Mouse (Mus musculus): Measurements from ENCODE around the gene Fam13c. TPM values are rescaled to one million over a fixed set of nuclear protein-coding genes. Genes with fewer than 3 reads are reported as not detected.

The Fam13c gene
- polyA plus RNA-seq, 1 experiment = 1.1 TPM

- no peak for TF ChIP-seq CTCF (IDR thresholded peaks at IDR 0.05; ENCODE audit: control insufficient read depth, insufficient read depth, low read length)
- TF ChIP-seq POLR2A (IDR thresholded peaks at IDR 0.05; ENCODE audit: borderline replicate concordance, control insufficient read depth, low read depth, low read length) = no peak
- 57% methylated on average over 7 of the region's 7 CpGs for WGBS
- Histone ChIP-seq H3K4me1 (ENCODE audit: control insufficient read depth, insufficient read depth, low read length) (no peaks in the 10 kb centered on the region; the same call in 1 of the 2 replicates), H3K4me3 (replicated peaks; ENCODE audit: control insufficient read depth, low read depth, low read length) (no peak overlapping the region), H3K27ac (ENCODE audit: control insufficient read depth, insufficient read depth, low read depth, low read length, poor library complexity) (no peak overlapping the region)
These were observed 141.4 kb downstream of the Fam13c start for GRCm38 (mm10) chr10:70581556-70582211.

- TF ChIP-seq POLR2A (IDR thresholded peaks at IDR 0.05; ENCODE audit: borderline replicate concordance, control insufficient read depth, low read depth, low read length) (no peak), CTCF (IDR thresholded peaks at IDR 0.05; ENCODE audit: control insufficient read depth, insufficient read depth, low read length) (no peak)
- Histone ChIP-seq H3K27ac (ENCODE audit: control insufficient read depth, insufficient read depth, low read depth, low read length, poor library complexity) (no peak overlapping the region), H3K4me3 (replicated peaks; ENCODE audit: control insufficient read depth, low read depth, low read length) (no peak overlapping the region), H3K4me1 (ENCODE audit: control insufficient read depth, insufficient read depth, low read length) (no peaks in the 10 kb centered on the region; the same call in 1 of the 2 replicates)
- WGBS = 74% methylated on average over 1 of the region's 1 CpGs
These were observed 143.9 kb downstream of the Fam13c start for GRCm38 (mm10) chr10:70584171-70584570.

DNA sequence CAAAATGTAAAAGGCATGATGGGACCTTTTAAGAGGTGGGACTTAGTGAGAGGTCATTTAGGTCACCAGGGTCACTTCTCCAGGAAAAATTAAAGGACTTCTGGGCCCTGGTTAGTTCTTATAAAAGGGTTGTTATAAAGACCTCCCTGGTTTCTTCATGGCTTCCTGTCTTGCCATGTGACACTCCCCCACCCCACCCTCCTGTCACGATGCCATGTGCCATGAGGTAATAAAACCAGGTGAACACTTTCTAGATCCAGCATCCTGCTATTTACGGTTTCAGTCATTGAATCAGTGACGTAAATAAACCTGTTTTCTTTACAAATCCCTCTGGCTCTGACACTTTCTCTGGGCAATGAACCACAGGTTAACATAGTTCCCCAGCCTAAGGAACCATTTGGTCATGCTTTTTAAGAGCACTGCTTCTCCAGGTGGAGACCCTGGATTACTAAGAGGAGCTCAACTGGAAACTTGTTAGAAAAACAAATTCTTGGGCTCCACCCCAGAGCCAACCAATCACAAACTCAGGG, 146.7 kb downstream of the Fam13c start:
- 59% methylated on average over 3 of the region's 3 CpGs for whole genome bisulfite sequencing
- Histone ChIP-seq H3K4me3 (replicated peaks; ENCODE audit: control insufficient read depth, low read depth, low read length) (no peak overlapping the region), H3K4me1 (ENCODE audit: control insufficient read depth, insufficient read depth, low read length) (no peaks in the 10 kb centered on the region; the same call in 1 of the 2 replicates), H3K27ac (ENCODE audit: control insufficient read depth, insufficient read depth, low read depth, low read length, poor library complexity) (no peak overlapping the region)
- no peak for TF ChIP-seq CTCF (IDR thresholded peaks at IDR 0.05; ENCODE audit: control insufficient read depth, insufficient read depth, low read length)
- no peak for TF ChIP-seq POLR2A (IDR thresholded peaks at IDR 0.05; ENCODE audit: borderline replicate concordance, control insufficient read depth, low read depth, low read length)

- Histone ChIP-seq H3K4me1 (ENCODE audit: control insufficient read depth, insufficient read depth, low read length) (no peaks in the 10 kb centered on the region), H3K27ac (ENCODE audit: control insufficient read depth, insufficient read depth, low read depth, low read length, poor library complexity) (no peak overlapping the region), H3K4me3 (replicated peaks; ENCODE audit: control insufficient read depth, low read depth, low read length) (no peak overlapping the region)
- 47% methylated on average over 1 of the region's 1 CpGs for WGBS
- TF ChIP-seq CTCF (IDR thresholded peaks at IDR 0.05; ENCODE audit: control insufficient read depth, insufficient read depth, low read length) (no peak), POLR2A (IDR thresholded peaks at IDR 0.05; ENCODE audit: borderline replicate concordance, control insufficient read depth, low read depth, low read length) (no peak)
These were observed 153.7 kb downstream of the Fam13c start for GRCm38 (mm10) chr10:70594007-70594406.

- Histone ChIP-seq H3K4me1 (ENCODE audit: control insufficient read depth, insufficient read depth, low read length) (no peaks in the 10 kb centered on the region), H3K27ac (ENCODE audit: control insufficient read depth, insufficient read depth, low read depth, low read length, poor library complexity) (no peak overlapping the region), H3K4me3 (replicated peaks; ENCODE audit: control insufficient read depth, low read depth, low read length) (no peak overlapping the region)
- WGBS = 20% methylated on average over 10 of the region's 10 CpGs
- TF ChIP-seq POLR2A (IDR thresholded peaks at IDR 0.05; ENCODE audit: borderline replicate concordance, control insufficient read depth, low read depth, low read length) (no peak), CTCF (IDR thresholded peaks at IDR 0.05; ENCODE audit: control insufficient read depth, insufficient read depth, low read length) (no peak)
These were observed 157.8 kb downstream of the Fam13c start for GRCm38 (mm10) chr10:70598081-70598515.

- H3K27ac ChIP-seq (ENCODE audit: control insufficient read depth, insufficient read depth, low read depth, low read length, poor library complexity) = no peak overlapping the region; the same call in 1 of the 2 replicates
- 4% methylated on average over 48 of the region's 48 CpGs for WGBS
- TF ChIP-seq CTCF (IDR thresholded peaks at IDR 0.05; ENCODE audit: control insufficient read depth, insufficient read depth, low read length) (no peak), POLR2A (IDR thresholded peaks at IDR 0.05; ENCODE audit: borderline replicate concordance, control insufficient read depth, low read depth, low read length) (no peak)
- no peak overlapping the region for H3K4me3 ChIP-seq (replicated peaks; ENCODE audit: control insufficient read depth, low read depth, low read length)
- H3K4me1 ChIP-seq (ENCODE audit: control insufficient read depth, insufficient read depth, low read length) = no peaks in the 10 kb centered on the region
These were observed 158.3 kb downstream of the Fam13c start for GRCm38 (mm10) chr10:70598516-70599125.

DNA sequence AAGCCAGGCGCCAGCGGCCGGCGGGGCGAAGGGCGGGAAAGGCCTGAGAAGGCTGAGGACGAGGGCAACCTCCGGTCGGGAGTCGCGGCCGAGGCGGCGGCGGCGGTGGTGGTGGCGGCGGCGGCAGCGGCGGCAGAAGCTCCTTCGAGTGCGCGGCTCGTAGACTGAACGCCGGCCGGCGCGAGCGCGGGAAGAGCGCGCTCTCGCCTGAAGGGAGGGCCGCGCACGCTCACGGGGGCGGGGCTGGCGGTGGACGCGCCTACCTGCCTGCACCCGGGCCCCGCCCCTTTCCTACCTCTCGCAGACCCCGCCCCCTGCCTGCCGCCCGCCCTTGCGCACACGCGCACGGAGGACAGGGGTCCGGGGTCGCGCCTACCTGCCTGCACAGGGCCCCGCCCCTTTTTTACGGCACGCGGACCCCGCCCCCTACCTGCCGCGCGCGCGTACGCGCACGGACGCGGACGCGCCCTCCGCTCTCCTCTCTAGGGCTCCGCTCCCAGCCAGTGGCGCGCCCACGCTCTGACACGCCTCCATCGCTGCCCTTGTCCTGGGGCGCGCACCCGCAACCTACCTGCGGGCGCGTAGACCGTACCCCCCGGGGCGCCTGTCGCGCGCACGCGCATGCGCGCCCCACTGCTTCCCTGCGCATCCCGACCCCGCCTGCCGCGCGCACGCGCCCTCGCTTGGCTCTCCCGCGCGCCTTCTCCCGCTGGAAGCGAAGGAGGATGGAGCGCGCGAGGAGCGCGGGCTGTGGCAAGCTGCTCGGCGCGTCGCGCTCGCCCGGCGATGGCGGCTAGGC, 159.0 kb downstream of the Fam13c start:
- no peak for TF ChIP-seq CTCF (IDR thresholded peaks at IDR 0.05; ENCODE audit: control insufficient read depth, insufficient read depth, low read length)
- no peak for TF ChIP-seq POLR2A (IDR thresholded peaks at IDR 0.05; ENCODE audit: borderline replicate concordance, control insufficient read depth, low read depth, low read length)
- H3K4me3 ChIP-seq (replicated peaks; ENCODE audit: control insufficient read depth, low read depth, low read length) = no peak overlapping the region
- no peak overlapping the region; the same call in 1 of the 2 replicates for H3K27ac ChIP-seq (ENCODE audit: control insufficient read depth, insufficient read depth, low read depth, low read length, poor library complexity)
- 2% methylated on average over 107 of the region's 124 CpGs for WGBS
- no peaks in the 10 kb centered on the region for H3K4me1 ChIP-seq (ENCODE audit: control insufficient read depth, insufficient read depth, low read length)

DNA sequence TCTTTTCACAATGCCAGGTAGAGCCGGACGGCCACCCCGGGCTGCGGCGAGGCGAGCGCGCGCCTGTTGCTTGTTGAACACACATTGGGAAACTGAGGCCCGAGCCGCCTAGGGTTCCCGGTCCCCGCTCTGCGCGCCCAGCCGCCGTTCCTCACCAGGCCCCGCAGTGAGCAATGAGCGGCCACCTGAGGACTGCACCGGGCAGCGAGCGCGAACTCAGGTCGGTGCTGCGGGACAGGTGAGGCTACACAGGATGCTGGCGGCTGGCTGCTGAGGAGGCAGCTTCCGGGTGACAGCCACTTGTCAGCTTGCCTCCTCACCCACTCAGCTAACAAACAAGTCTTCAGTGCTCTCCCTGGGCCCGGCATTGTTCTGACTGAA, 159.6 kb downstream of the Fam13c start:
- TF ChIP-seq CTCF (IDR thresholded peaks at IDR 0.05; ENCODE audit: control insufficient read depth, insufficient read depth, low read length) (no peak), POLR2A (IDR thresholded peaks at IDR 0.05; ENCODE audit: borderline replicate concordance, control insufficient read depth, low read depth, low read length) (no peak)
- Histone ChIP-seq H3K27ac (ENCODE audit: control insufficient read depth, insufficient read depth, low read depth, low read length, poor library complexity) (no peak overlapping the region; the same call in 1 of the 2 replicates), H3K4me1 (ENCODE audit: control insufficient read depth, insufficient read depth, low read length) (no peaks in the 10 kb centered on the region), H3K4me3 (replicated peaks; ENCODE audit: control insufficient read depth, low read depth, low read length) (no peak overlapping the region)
- WGBS = 6% methylated on average over 28 of the region's 28 CpGs

Other genes with a start within 250 kb of the Fam13c start
- not detected in 2 replicates for gene Mrln, start 235.8 kb upstream of the Fam13c start, polyA plus RNA-seq (2011; ENCODE audit: insufficient read depth, insufficient read length, low replicate concordance, missing spikeins)
- gene Slc16a9, start 195.4 kb upstream of the Fam13c start, polyA plus RNA-seq (2011; ENCODE audit: insufficient read depth, insufficient read length, low replicate concordance, missing spikeins) = 1.0 and 1.5 TPM in 2 replicates
- 0.82 TPM in 1 of 2 replicates, not detected in the other for gene Phyhipl, start 215.5 kb downstream of the Fam13c start, polyA plus RNA-seq (2011; ENCODE audit: insufficient read depth, insufficient read length, low replicate concordance, missing spikeins)

Data from bone marrow, adult 2 months (tissue).